Mouse (Mus musculus) small intestine, adult 2 months (tissue): ENCODE measurements around the gene Spint4. TPM values are rescaled to one million over a fixed set of nuclear protein-coding genes. Genes with fewer than 3 reads are reported as not detected.

ENCODE experiments used
- H3K27ac ChIP-seq: fragments of 200-500 bp; 2 replicates; pipeline ENCODE4 v1.5.1; 2012; ENCODE audit warnings: low read depth, low read length, control low read depth, inconsistent platforms; ENCODE audit not compliant: insufficient read depth
- H3K27me3 ChIP-seq: fragments of 200-500 bp; 2 replicates; pipeline ENCODE4 v1.6.1; 2012; ENCODE audit warnings: mild to moderate bottlenecking, moderate library complexity, low read length, inconsistent platforms; ENCODE audit not compliant: control insufficient read depth, insufficient read depth
- H3K36me3 ChIP-seq: fragments of 200-500 bp; 2 replicates; pipeline ENCODE4 v1.6.1; 2012; ENCODE audit warnings: mild to moderate bottlenecking, low read length, control low read depth, inconsistent platforms; ENCODE audit not compliant: control insufficient read depth, insufficient read depth
- H3K4me1 ChIP-seq: fragments of 200-500 bp; 2 replicates; pipeline ENCODE4 v1.6.1; 2012; ENCODE audit warnings: low read length, inconsistent platforms, mixed read lengths; ENCODE audit not compliant: control insufficient read depth, insufficient read depth, insufficient read length
- H3K4me3 ChIP-seq: fragments of 200-500 bp; 2 replicates; pipeline ENCODE4 v1.5.1; 2012; ENCODE audit warnings: low read depth, mild to moderate bottlenecking, control low read depth, inconsistent platforms, low read length, moderate library complexity
- CTCF ChIP-seq: fragments of 200-500 bp; IDR thresholded peaks from 2 replicates; pipeline ENCODE4 v1.5.1; 2012; ENCODE audit warnings: low read depth, mild to moderate bottlenecking, control low read depth, inconsistent platforms, low read length, moderate library complexity, mixed read lengths; ENCODE audit not compliant: insufficient replicate concordance, insufficient read length; ENCODE audit errors: extremely low read depth
- POLR2A ChIP-seq: fragments of 200-500 bp; IDR thresholded peaks from 2 replicates; pipeline ENCODE4 v1.6.1; 2012; ENCODE audit warnings: low read depth, mild to moderate bottlenecking, control low read depth, inconsistent platforms, low read length, moderate library complexity
- WGBS: fragments of 180-500 bp; shearing (Covaris S2); methylation state at CpG from one replicate; pipeline ENCODE4 v1.1.7; 2018; 5-methylcytosine and 5-hydroxymethylcytosine counted together
- polyA plus RNA-seq: library from polyadenylated mRNA; depleted of rRNA; stranded (reverse); fragments of >200 nt; gene quantifications from 2 replicates; pipeline ENCODE4 v1.2.3, GENCODE M21; 2012; rRNA removed

Spint4 gene
- polyA plus RNA-seq, 1 experiment: not detected

DNA sequence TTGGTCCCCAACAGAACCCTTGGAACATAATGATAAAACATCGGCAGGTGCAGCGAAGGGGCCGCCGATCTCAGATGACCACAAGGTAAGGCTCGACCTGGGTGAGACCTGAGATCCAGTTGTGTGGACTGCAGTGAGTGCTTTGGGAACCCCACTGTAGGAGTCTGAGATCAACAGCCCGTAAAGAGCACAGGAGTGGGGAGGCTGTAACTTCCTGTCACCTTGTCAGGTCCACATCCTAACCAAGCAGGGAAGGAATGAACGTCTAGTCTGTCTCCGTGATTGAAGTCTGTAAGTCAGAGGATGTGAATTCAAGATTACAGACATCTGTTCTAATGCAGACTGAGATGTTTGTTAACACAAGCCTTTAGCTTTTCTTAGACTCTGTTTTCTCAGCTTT, 48.4 kb downstream of the Spint4 start:
- peaks cover 9% of the 10 kb centered on the region for H3K36me3 ChIP-seq
- H3K27me3 ChIP-seq: no peaks in the 10 kb centered on the region
- TF ChIP-seq POLR2A: no peak
- TF ChIP-seq CTCF: no peak
- WGBS: 18% methylated on average over 8 of the region's 8 CpGs
- peak overlapping the region; percentile 78 for H3K4me3 ChIP-seq
- no peak overlapping the region for H3K27ac ChIP-seq
- H3K4me1 ChIP-seq: peaks cover 10% of the 10 kb centered on the region; the same call in 1 of the 2 replicates

DNA sequence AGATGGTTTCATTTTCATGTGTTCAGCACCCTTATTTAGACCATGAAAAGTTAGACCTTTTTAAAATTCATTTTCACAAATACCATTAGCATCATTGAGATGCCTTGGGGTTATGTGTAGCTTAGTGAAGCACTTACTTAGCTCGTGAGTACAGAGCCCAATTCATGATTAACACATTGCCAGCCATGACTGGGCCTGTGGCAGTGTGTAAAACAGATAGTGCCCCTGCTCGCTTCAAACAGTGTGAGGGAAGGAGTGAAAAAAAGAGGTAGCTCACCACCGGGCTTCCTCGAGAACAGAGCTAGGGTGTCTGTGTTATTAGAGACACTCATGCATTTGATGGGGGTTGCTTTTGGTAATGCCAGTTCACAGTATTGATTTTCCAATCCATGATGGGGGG, 49.9 kb downstream of the Spint4 start:
- 86% methylated on average over 4 of the region's 4 CpGs for WGBS
- H3K27ac ChIP-seq: no peak overlapping the region
- no peak overlapping the region for H3K4me3 ChIP-seq
- TF ChIP-seq POLR2A (no peak), CTCF (no peak)
- peaks cover 10% of the 10 kb centered on the region; the same call in 1 of the 2 replicates for H3K4me1 ChIP-seq
- H3K27me3 ChIP-seq: no peaks in the 10 kb centered on the region
- peaks cover 18% of the 10 kb centered on the region for H3K36me3 ChIP-seq

DNA sequence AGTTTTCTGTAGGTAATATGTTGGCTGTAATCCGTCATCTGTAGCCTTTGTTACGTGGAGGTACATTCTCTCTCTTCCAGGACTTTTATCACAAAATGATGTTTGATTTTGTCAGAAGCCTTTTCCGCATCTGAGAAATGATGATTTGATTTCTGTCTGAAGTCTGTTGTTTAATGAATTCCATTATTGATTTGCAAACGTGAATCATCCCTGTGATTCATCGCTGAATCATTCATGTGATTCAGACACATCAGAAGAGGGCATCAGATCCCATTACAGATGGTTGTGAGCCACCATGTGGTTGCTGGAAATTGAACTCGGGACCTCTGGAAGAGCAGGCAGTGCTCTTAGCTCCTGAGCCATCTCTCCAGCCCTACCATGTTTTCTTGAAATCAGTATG, 50.7 kb downstream of the Spint4 start:
- 67% methylated on average over 6 of the region's 6 CpGs for WGBS
- peaks cover 10% of the 10 kb centered on the region; the same call in 1 of the 2 replicates for H3K4me1 ChIP-seq
- no peak overlapping the region for H3K4me3 ChIP-seq
- no peak overlapping the region for H3K27ac ChIP-seq
- H3K36me3 ChIP-seq: peaks cover 24% of the 10 kb centered on the region
- no peaks in the 10 kb centered on the region for H3K27me3 ChIP-seq
- TF ChIP-seq POLR2A (no peak), CTCF (no peak)

Other genes starting within 250 kb of the Spint4 start
- gene Sys1, start 241.5 kb upstream of the Spint4 start, polyA plus RNA-seq: 187 and 276 TPM in 2 replicates
- 35.0 and 79.8 TPM in 2 replicates for gene Gm20458, start 237.5 kb upstream of the Spint4 start, polyA plus RNA-seq
- not detected in 2 replicates for gene Trp53tg5, start 224.8 kb upstream of the Spint4 start, polyA plus RNA-seq
- gene Dbndd2, start 212.4 kb upstream of the Spint4 start, polyA plus RNA-seq: 38.4 and 61.6 TPM in 2 replicates
- 117 and 171 TPM in 2 replicates for gene Pigt, start 201.0 kb upstream of the Spint4 start, polyA plus RNA-seq
- 3.2 and 40.1 TPM in 2 replicates for gene Wfdc2, start 136.1 kb upstream of the Spint4 start, polyA plus RNA-seq
- not detected in 2 replicates for gene Spint3, start 125.0 kb upstream of the Spint4 start, polyA plus RNA-seq
- not detected in 2 replicates for gene Wfdc6a, start 113.1 kb upstream of the Spint4 start, polyA plus RNA-seq
- not detected in 2 replicates for gene Eppin, start 104.9 kb upstream of the Spint4 start, polyA plus RNA-seq
- not detected in 2 replicates for gene Wfdc6b, start 85.0 kb upstream of the Spint4 start, polyA plus RNA-seq
- 0.05 TPM in 1 of 2 replicates, not detected in the other for gene Wfdc8, start 84.9 kb upstream of the Spint4 start, polyA plus RNA-seq
- not detected in 2 replicates for gene Wfdc16, start 59.7 kb upstream of the Spint4 start, polyA plus RNA-seq
- gene Wfdc10, start 42.5 kb upstream of the Spint4 start, polyA plus RNA-seq: 1.8 TPM in 1 of 2 replicates, not detected in the other
- gene Wfdc9, start 41.9 kb upstream of the Spint4 start, polyA plus RNA-seq: not detected in 2 replicates
- gene Wfdc11, start 24.4 kb upstream of the Spint4 start, polyA plus RNA-seq: not detected in 2 replicates
- gene Wfdc13, start 13.4 kb upstream of the Spint4 start, polyA plus RNA-seq: not detected in 2 replicates
- not detected in 2 replicates for gene Spint5, start 16.8 kb downstream of the Spint4 start, polyA plus RNA-seq
- gene Wfdc3, start 47.4 kb downstream of the Spint4 start, polyA plus RNA-seq: 0.06 and 0.75 TPM in 2 replicates
- 20.9 and 37.8 TPM in 2 replicates for gene Dnttip1, start 47.5 kb downstream of the Spint4 start, polyA plus RNA-seq
- 39.1 and 91.2 TPM in 2 replicates for gene Ube2c, start 71.4 kb downstream of the Spint4 start, polyA plus RNA-seq
- not detected in 2 replicates for gene Tnnc2, start 81.5 kb downstream of the Spint4 start, polyA plus RNA-seq
- 9.7 and 19.2 TPM in 2 replicates for gene Snx21, start 87.3 kb downstream of the Spint4 start, polyA plus RNA-seq
- gene Acot8, start 106.4 kb downstream of the Spint4 start, polyA plus RNA-seq: 76.9 and 102 TPM in 2 replicates
- gene Zswim3, start 106.6 kb downstream of the Spint4 start, polyA plus RNA-seq: 1.7 and 2.6 TPM in 2 replicates
- 4.8 and 8.1 TPM in 2 replicates for gene Zswim1, start 124.2 kb downstream of the Spint4 start, polyA plus RNA-seq
- gene Spata25, start 130.0 kb downstream of the Spint4 start, polyA plus RNA-seq: not detected in 2 replicates
- 156 and 235 TPM in 2 replicates for gene Ctsa, start 134.4 kb downstream of the Spint4 start, polyA plus RNA-seq
- 1.7 and 3.1 TPM in 2 replicates for gene Neurl2, start 135.0 kb downstream of the Spint4 start, polyA plus RNA-seq
- gene Pltp, start 159.2 kb downstream of the Spint4 start, polyA plus RNA-seq: 20.9 and 34.2 TPM in 2 replicates
- gene Pcif1, start 180.8 kb downstream of the Spint4 start, polyA plus RNA-seq: 22.8 and 30.3 TPM in 2 replicates
- 19.1 and 34.1 TPM in 2 replicates for gene Zfp335, start 213.3 kb downstream of the Spint4 start, polyA plus RNA-seq
- gene Mmp9, start 242.3 kb downstream of the Spint4 start, polyA plus RNA-seq: 11.1 and 12.1 TPM in 2 replicates